Comparison of ENCODE assay signal across 8 mouse cellular contexts in the genomic region with DNA sequence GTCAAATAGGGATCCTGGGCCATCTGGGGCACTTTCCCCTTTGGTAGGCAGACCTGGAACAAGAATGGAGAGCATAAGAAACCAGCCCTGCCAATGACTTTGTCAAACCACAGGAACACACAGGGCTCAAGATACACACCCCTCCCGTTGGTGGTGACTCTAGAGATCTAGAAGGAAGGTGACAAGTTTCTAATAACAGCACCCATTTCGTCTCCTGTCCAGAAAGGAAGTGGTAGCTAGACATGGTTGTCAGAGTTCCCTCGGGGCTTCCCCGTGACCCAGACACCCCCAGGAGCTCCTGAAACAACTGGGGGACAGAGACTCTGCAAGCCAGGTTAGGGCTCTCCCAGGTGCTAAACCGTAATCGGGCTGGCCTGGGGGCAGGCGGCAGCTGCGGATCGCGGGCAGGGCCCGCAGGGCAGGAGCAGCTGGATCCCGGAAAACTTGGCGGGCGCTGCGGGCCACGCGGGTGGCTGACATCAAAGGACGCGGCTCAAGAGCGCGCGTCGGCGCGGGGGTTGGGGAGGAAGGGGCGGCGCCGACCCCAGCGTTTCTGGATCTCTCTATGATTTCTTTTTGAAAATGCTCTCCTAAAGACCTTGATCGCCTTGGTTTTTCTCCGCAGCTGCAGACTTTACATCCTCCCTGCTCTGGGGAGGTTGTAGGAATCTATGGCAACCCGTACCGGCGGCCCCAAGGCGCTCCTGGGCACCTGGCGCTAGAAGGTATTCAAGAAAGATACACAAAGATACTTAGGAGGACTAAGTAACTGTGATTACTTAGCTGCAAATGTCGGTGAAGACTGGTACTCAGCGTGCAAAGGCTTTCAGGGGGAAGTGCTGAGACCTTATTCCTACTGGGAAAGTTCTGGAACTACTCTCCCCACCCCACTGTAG.
DNase-seq lines count a peak whose midpoint lies in the region; ATAC-seq and TF ChIP-seq lines count a peak whose summit lies in the region.

No protein-coding gene starts in this region.

- peak overlapping the region; percentile 29 for H3K4me3 ChIP-seq in heart, adult 2 months
- peak overlapping the region; percentile 73 for H3K4me3 ChIP-seq in E14TG2a.4 (replicated peaks; ENCODE audit: low read length)
- peak overlapping the region; percentile 37 for H3K4me3 ChIP-seq in embryonic facial prominence, embryonic 15.5 days (replicated peaks)
- H3K4me3 ChIP-seq in hindbrain, postnatal 0 days (ENCODE audit: low read length) = peak overlapping the region; percentile 42

- intact Hi-C loops in heart, adult 2 months (cut with DNase I) = no loop called here
- intact Hi-C loops in heart, postnatal 25 days (cut with DNase I) = no loop called here

- no peaks in the 10 kb centered on the region; the same call in 1 of the 2 replicates for H3K27me3 ChIP-seq in heart, adult 2 months (ENCODE audit: control insufficient read depth, insufficient read depth, low read length)
- H3K27me3 ChIP-seq in E14TG2a.4 (ENCODE audit: insufficient read depth, low read length) = peaks cover 38% of the 10 kb centered on the region
- 0 out of 2 replicates have a peak, but pooled peaks cover 7% of the 10 kb centered on the region for H3K27me3 ChIP-seq in embryonic facial prominence, embryonic 15.5 days
- no peaks in the 10 kb centered on the region for H3K27me3 ChIP-seq in hindbrain, postnatal 0 days (ENCODE audit: insufficient read depth, low read length)

- H3K27ac ChIP-seq in heart, adult 2 months = no peak overlapping the region
- H3K27ac ChIP-seq in embryonic facial prominence, embryonic 15.5 days (replicated peaks) = no peak overlapping the region
- no peak overlapping the region for H3K27ac ChIP-seq in hindbrain, postnatal 0 days

- H3K79me2 ChIP-seq in heart, adult 2 months (replicated peaks; ENCODE audit: control insufficient read depth, insufficient read depth, low read length) = no peaks in the 10 kb centered on the region

- no peak for TF ChIP-seq POLR2A in heart, adult 2 months (IDR thresholded peaks at IDR 0.05; ENCODE audit: insufficient read depth, low read depth, low read length)

- peaks cover 4% of the 10 kb centered on the region; the same call in 1 of the 2 replicates for H3K9me3 ChIP-seq in E14TG2a.4 (ENCODE audit: low read length)
- H3K9me3 ChIP-seq in embryonic facial prominence, embryonic 15.5 days (replicated peaks) = no peaks in the 10 kb centered on the region
- no peaks in the 10 kb centered on the region for H3K9me3 ChIP-seq in hindbrain, postnatal 0 days (ENCODE audit: low read length)

- no peak for TF ChIP-seq EP300 in heart, adult 2 months (IDR thresholded peaks at IDR 0.05; ENCODE audit: insufficient read depth, low read depth, low read length)

- H3K4me2 ChIP-seq in embryonic facial prominence, embryonic 15.5 days (replicated peaks) = peak overlapping the region; percentile 68
- H3K4me2 ChIP-seq in hindbrain, postnatal 0 days (ENCODE audit: low read depth, low read length) = peak overlapping the region; percentile 74

- peaks cover 2% of the 10 kb centered on the region; the same call in 1 of the 2 replicates for H3K4me1 ChIP-seq in heart, adult 2 months (ENCODE audit: control insufficient read depth, insufficient read depth, low read length)
- H3K4me1 ChIP-seq in E14TG2a.4 (replicated peaks; ENCODE audit: low read depth, low read length) = peaks cover 17% of the 10 kb centered on the region
- H3K4me1 ChIP-seq in embryonic facial prominence, embryonic 15.5 days = 0 out of 2 replicates have a peak, but pooled peaks cover 12% of the 10 kb centered on the region
- peaks cover 4% of the 10 kb centered on the region; the same call in 1 of the 2 replicates for H3K4me1 ChIP-seq in hindbrain, postnatal 0 days (ENCODE audit: insufficient read depth, low read length)

- 2% methylated on average over 38 of the region's 38 CpGs for WGBS in heart, adult 2 months
- 1% methylated on average over 38 of the region's 38 CpGs for WGBS in embryonic facial prominence, embryonic 15.5 days
- 2% methylated on average over 38 of the region's 38 CpGs for WGBS in hindbrain, postnatal 0 days

- no peaks in the 10 kb centered on the region for H3K36me3 ChIP-seq in heart, adult 2 months (ENCODE audit: control insufficient read depth, insufficient read depth, low read length)
- no peaks in the 10 kb centered on the region for H3K36me3 ChIP-seq in E14TG2a.4 (ENCODE audit: insufficient read depth, low read length)
- no peaks in the 10 kb centered on the region for H3K36me3 ChIP-seq in embryonic facial prominence, embryonic 15.5 days
- H3K36me3 ChIP-seq in hindbrain, postnatal 0 days (ENCODE audit: insufficient read depth, low read length) = no peaks in the 10 kb centered on the region

- DNase-seq in heart, adult 2 months = peak; percentile 20 to 39
- DNase-seq in heart, postnatal 25 days (ENCODE audit: low spot score) = no peak
- peak; percentile 42 for DNase-seq in hindbrain, postnatal 0 days (ENCODE audit: low spot score)
- peak; percentile 2 for DNase-seq in lung, postnatal 25 days (ENCODE audit: low spot score)
- DNase-seq in spleen, postnatal 36 days (ENCODE audit: low spot score in 2 of 2) = peak; percentile 26 to 40
- no peak for DNase-seq in c-Kit-positive CD71-positive TER-119-positive erythroid progenitor cells, embryonic 14.5 days (ENCODE audit: low spot score)

- ATAC-seq in embryonic facial prominence, embryonic 15.5 days (ENCODE audit: insufficient number of reproducible peaks, low FRiP score, low TSS enrichment, low read depth) = no peak
- ATAC-seq in hindbrain, postnatal 0 days = peak; percentile 63

- 0 out of 2 replicates have a peak overlapping the region, but pooled peaks have one; percentile 39 for H3K9ac ChIP-seq in heart, adult 2 months (ENCODE audit: low read depth, low read length)
- H3K9ac ChIP-seq in embryonic facial prominence, embryonic 15.5 days = 0 out of 2 replicates have a peak overlapping the region, but pooled peaks have one; percentile 19
- 0 out of 2 replicates have a peak overlapping the region, but pooled peaks have one; percentile 37 for H3K9ac ChIP-seq in hindbrain, postnatal 0 days (replicated peaks; ENCODE audit: low read length)

- TF ChIP-seq CTCF in heart, adult 2 months (IDR thresholded peaks at IDR 0.05) = no peak
- no peak for TF ChIP-seq CTCF in E14TG2a.4 (conservative IDR thresholded peaks at IDR 0.05; ENCODE audit: low read length)
- TF ChIP-seq CTCF in hindbrain, postnatal 0 days (IDR thresholded peaks at IDR 0.05; ENCODE audit: low read depth) = no peak

Comparison
In these comparisons a context has a peak if more than half of its experiments do, and no peak if none do; other contexts are left out.
1. DNase-seq: peak in heart, adult 2 months (2 of 2), hindbrain, postnatal 0 days (single experiment), lung, postnatal 25 days (single experiment) and spleen, postnatal 36 days (2 of 2); none in heart, postnatal 25 days (single experiment) and c-Kit-positive CD71-positive TER-119-positive erythroid progenitor cells, embryonic 14.5 days (single experiment).
2. Peak in every context shown above with its lines, with median percentiles within 50 percentile points of each other: H3K4me3 ChIP-seq and H3K9ac ChIP-seq.